Mouse (Mus musculus) forebrain, embryonic 15.5 days (tissue): Measurements from ENCODE around the gene Tmem171. TPM values are rescaled to one million over a fixed set of nuclear protein-coding genes. Genes with fewer than 3 reads are reported as not detected.

Experiments used
- ATAC-seq: fragments of 200-750 bp; cut with Nextera tagmentation; replicated peaks from 2 replicates; pipeline ENCODE4 v1.8.0; 2017; ENCODE audit warnings: mild to moderate bottlenecking, moderate TSS enrichment, moderate library complexity
- H3K27ac ChIP-seq: fragments of 300-500 bp; sonication (generic); replicated peaks from 2 replicates; pipeline ENCODE4 v1.5.1; 2015; ENCODE audit warnings: mild to moderate bottlenecking, inconsistent platforms
- H3K27me3 ChIP-seq: fragments of 300-500 bp; sonication (generic); 2 replicates; pipeline ENCODE4 v1.6.1; 2015; ENCODE audit warnings: inconsistent platforms
- H3K36me3 ChIP-seq: fragments of 300-500 bp; sonication (generic); 2 replicates; pipeline ENCODE4 v1.6.1; 2015; ENCODE audit warnings: mild to moderate bottlenecking, inconsistent platforms
- H3K4me1 ChIP-seq: fragments of 300-500 bp; sonication (generic); 2 replicates; pipeline ENCODE4 v1.6.1; 2015; ENCODE audit warnings: inconsistent platforms
- H3K4me2 ChIP-seq: fragments of 300-500 bp; sonication (generic); replicated peaks from 2 replicates; pipeline ENCODE4 v1.6.1; 2015; ENCODE audit warnings: mild to moderate bottlenecking, inconsistent platforms
- H3K4me3 ChIP-seq: fragments of 300-500 bp; sonication (generic); 2 replicates; pipeline ENCODE4 v1.5.1; 2015; ENCODE audit warnings: mild to moderate bottlenecking, inconsistent platforms
- H3K9ac ChIP-seq: fragments of 300-500 bp; sonication (generic); replicated peaks from 2 replicates; pipeline ENCODE4 v1.6.1; 2015; ENCODE audit warnings: mild to moderate bottlenecking, inconsistent platforms
- H3K9me3 ChIP-seq: fragments of 300-500 bp; sonication (generic); 2 replicates; pipeline ENCODE4 v1.6.1; 2016; ENCODE audit warnings: inconsistent platforms
- WGBS: fragments of 180-500 bp; shearing (Covaris S2); methylation state at CpG from one replicate; pipeline ENCODE4 v1.1.7; 2015; ENCODE audit warnings: mixed read lengths; 5-methylcytosine and 5-hydroxymethylcytosine counted together
- polyA plus RNA-seq: library from polyadenylated mRNA; unstranded; fragments of >200 nt; fragmentation: Nextera tagmentation; extraction: Ambion mirVana; gene quantifications from 2 replicates; pipeline ENCODE4 v1.2.1, GENCODE M21; 2015

The Tmem171 gene
- polyA plus RNA-seq, 1 experiment from 2014 or later, result not detected

DNA sequence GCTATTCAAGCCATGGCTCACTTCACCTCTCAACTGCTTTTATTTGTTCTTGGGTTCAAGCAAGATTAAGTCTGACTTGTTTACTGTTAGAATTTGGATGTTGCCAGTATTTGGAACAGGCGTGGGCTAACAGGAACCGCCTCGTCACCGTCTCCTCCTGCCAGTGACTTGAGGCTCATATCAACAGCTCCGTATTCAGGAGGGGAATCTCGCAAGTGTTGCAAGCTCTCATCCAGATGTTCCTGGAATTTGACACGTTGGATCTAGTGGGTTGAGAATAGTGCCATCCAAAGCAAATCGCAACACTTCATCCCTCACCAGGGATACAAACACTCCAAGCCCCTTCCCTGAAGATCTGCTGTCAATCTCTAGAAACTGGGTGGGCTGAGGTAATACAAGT is 15.6 kb upstream of the Tmem171 start:
- Histone ChIP-seq H3K4me3 (no peak overlapping the region), H3K4me1 (no peaks in the 10 kb centered on the region), H3K9me3 (no peaks in the 10 kb centered on the region), H3K27me3 (no peaks in the 10 kb centered on the region), H3K36me3 (no peaks in the 10 kb centered on the region), H3K4me2 (no peak overlapping the region), H3K27ac (no peak overlapping the region), H3K9ac (no peak overlapping the region)
- 82% methylated on average over 8 of the region's 8 CpGs for WGBS
- no peak for ATAC-seq

- no peak for ATAC-seq
- 74% methylated on average over 4 of the region's 4 CpGs for WGBS
- Histone ChIP-seq H3K4me2 (no peak overlapping the region), H3K4me1 (no peaks in the 10 kb centered on the region), H3K36me3 (no peaks in the 10 kb centered on the region), H3K4me3 (no peak overlapping the region), H3K9ac (no peak overlapping the region), H3K9me3 (no peaks in the 10 kb centered on the region), H3K27me3 (no peaks in the 10 kb centered on the region), H3K27ac (no peak overlapping the region)
These were observed 10.9 kb upstream of the Tmem171 start for GRCm38 (mm10) chr13:98705501-98705900.

DNA sequence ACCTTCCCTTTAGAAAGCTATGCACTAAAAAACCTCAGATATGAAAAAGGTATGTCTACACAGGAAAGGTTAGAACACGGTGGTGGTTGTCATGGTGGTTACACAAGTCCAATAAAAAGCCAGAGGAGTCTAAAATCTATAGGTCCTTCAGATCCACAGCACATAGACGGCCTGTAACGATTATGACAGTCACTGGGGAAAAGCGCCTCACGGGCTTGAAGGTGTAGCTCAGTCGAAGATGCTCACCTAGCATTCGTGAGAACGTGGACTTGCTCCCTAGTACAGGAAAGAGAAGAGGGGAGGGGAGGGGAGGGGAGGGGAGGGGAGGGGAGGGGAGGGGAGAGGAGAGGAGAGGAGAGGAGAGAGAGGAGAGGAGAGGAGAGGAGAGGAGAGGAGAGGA is 9.2 kb upstream of the Tmem171 start:
- Histone ChIP-seq H3K4me1 (no peaks in the 10 kb centered on the region), H3K36me3 (no peaks in the 10 kb centered on the region), H3K4me3 (no peak overlapping the region), H3K9me3 (no peaks in the 10 kb centered on the region), H3K27me3 (no peaks in the 10 kb centered on the region), H3K27ac (no peak overlapping the region), H3K4me2 (no peak overlapping the region), H3K9ac (no peak overlapping the region)
- 88% methylated on average over 7 of the region's 8 CpGs for WGBS
- ATAC-seq, result no peak

- 88% methylated on average over 8 of the region's 8 CpGs for WGBS
- no peak for ATAC-seq
- Histone ChIP-seq H3K4me2 (no peak overlapping the region), H3K36me3 (no peaks in the 10 kb centered on the region), H3K4me1 (no peaks in the 10 kb centered on the region), H3K9ac (no peak overlapping the region), H3K27me3 (no peaks in the 10 kb centered on the region), H3K27ac (no peak overlapping the region), H3K4me3 (no peak overlapping the region), H3K9me3 (no peaks in the 10 kb centered on the region)
These were observed 7.7 kb upstream of the Tmem171 start for GRCm38 (mm10) chr13:98702361-98702760.

DNA sequence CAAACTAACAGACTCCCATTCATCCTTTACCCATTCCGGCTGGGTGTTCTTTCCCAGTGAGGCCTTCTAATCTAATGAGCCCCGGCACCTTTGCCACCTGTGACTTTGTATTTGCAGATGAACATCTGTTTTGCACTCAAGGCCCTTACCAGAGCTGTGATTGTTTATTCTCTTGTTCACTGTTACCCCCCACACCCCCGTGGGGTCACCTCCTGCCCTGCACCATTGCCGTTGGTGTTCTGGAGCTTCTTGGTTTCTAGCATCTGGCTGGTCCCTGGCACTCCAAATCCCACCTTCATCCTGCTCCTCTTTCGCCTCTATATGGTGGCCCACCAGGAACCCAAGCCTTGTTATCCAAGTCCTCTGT is 6.7 kb upstream of the Tmem171 start:
- Histone ChIP-seq H3K4me1 (no peaks in the 10 kb centered on the region), H3K4me2 (no peak overlapping the region), H3K4me3 (no peak overlapping the region), H3K36me3 (no peaks in the 10 kb centered on the region), H3K27me3 (no peaks in the 10 kb centered on the region), H3K27ac (no peak overlapping the region), H3K9ac (no peak overlapping the region), H3K9me3 (no peaks in the 10 kb centered on the region)
- 82% methylated on average over 5 of the region's 5 CpGs for WGBS
- ATAC-seq, result no peak

DNA sequence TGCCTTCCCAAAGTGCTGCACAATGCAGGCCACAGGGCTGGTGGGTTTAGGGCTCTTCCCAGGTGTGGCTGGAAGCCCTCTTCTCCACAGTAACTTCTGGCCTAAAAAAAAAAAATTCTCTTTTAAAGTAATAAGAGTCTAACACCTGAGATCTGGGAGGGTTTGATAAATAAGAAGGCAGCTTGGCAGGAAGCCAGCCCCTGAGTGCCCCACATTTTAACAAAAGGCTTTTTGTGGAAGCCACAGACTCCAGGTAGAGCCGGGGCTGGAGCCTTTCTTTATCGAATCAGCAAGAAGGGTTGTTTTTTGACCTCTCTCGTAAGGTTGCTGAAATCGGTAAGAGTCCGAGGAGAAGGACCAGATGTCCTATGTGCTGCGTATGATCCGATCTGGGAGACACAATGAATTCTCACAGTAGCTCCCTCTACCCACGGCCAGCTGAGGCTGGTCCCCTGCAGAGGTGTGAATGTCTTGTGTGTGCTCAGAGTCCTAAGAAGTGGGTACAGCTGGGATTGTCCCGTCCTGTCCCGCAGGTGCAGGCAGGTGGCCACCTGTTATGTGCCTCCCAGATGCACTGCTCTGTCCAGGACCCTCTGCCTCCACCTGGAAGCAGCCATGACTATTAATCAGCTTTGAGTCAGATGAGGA is 6.2 kb upstream of the Tmem171 start:
- Histone ChIP-seq H3K4me3 (no peak overlapping the region), H3K27ac (no peak overlapping the region), H3K9me3 (no peaks in the 10 kb centered on the region), H3K4me1 (no peaks in the 10 kb centered on the region), H3K36me3 (no peaks in the 10 kb centered on the region), H3K4me2 (no peak overlapping the region), H3K27me3 (peaks cover 3% of the 10 kb centered on the region; the same call in 1 of the 2 replicates), H3K9ac (no peak overlapping the region)
- ATAC-seq, result no peak
- WGBS, result 60% methylated on average over 10 of the region's 10 CpGs

DNA sequence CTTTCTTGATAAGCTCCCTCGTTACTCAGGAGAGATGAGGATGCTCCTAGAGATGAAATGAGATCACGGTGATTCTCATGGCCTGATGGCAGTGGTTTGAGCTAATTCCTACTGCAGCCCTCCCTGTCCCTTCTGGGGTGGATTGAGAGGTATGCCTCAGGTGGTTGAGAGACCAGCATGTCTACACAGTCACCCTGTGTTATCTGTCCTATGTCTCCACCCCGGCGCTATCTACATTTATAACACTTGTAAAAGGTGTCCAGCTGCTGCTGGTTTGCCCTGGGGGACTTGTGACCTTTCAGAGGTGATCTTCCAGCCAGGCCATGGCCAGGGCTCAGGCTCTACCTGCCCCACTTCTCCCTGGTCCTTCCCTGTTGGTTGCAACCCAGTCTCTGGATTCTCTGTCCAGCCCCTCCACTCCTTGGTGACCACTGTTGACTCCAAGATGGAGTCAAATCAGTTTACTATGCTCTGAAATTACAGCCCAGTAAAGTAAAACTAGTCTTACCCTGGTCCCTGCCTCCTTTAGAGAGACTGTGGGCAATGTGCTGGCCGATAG is 5.4 kb upstream of the Tmem171 start:
- Histone ChIP-seq H3K9me3 (no peaks in the 10 kb centered on the region), H3K4me1 (peaks cover 4% of the 10 kb centered on the region; the same call in 1 of the 2 replicates), H3K27me3 (peaks cover 10% of the 10 kb centered on the region; the same call in 1 of the 2 replicates), H3K4me2 (no peak overlapping the region), H3K9ac (no peak overlapping the region), H3K27ac (no peak overlapping the region), H3K36me3 (no peaks in the 10 kb centered on the region), H3K4me3 (no peak overlapping the region)
- 89% methylated on average over 5 of the region's 5 CpGs for WGBS
- no peak for ATAC-seq

DNA sequence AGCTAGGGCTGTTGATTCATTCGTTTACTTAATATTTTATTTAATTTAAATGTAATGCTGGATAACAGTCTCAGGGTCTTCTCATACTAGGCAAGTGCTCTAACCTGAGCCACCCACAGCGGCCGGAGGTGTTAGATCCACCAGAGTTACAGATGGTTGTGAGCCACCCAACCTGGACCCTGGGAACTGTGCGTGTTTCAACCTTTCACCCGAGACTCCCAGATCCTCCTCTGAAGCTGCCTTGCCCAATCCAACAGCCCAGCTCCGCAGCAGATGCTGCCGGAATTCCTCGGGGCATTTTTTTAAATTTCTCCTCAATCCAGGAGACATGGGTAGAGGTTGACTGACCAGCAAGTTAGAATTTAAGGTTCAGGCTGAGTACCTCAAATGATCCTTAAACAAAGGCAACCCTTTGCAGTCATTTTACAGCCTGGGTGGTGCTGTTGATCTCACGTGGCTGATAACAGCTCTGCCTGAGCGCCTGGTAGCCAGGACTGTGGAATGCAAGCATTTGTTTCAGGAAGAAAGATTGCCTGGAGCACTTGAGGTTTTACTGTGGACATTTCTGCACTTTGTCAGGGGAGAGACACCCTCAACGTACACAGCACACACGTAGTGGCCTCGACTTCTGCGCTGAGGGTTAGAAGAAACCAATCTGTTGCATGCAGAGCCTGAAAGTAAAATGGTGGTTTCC is 4.6 kb upstream of the Tmem171 start:
- Histone ChIP-seq H3K4me1 (peaks cover 9% of the 10 kb centered on the region; the same call in 1 of the 2 replicates), H3K36me3 (no peaks in the 10 kb centered on the region), H3K4me3 (no peak overlapping the region), H3K9me3 (no peaks in the 10 kb centered on the region), H3K27ac (no peak overlapping the region), H3K4me2 (no peak overlapping the region), H3K27me3 (peaks cover 19% of the 10 kb centered on the region; the same call in 1 of the 2 replicates), H3K9ac (no peak overlapping the region)
- no peak for ATAC-seq
- WGBS, result 81% methylated on average over 14 of the region's 14 CpGs

- H3K9me3 ChIP-seq, result no peaks in the 10 kb centered on the region
- 94% methylated on average over 3 of the region's 3 CpGs for WGBS
- peaks cover 9% of the 10 kb centered on the region; the same call in 1 of the 2 replicates for H3K4me1 ChIP-seq
- H3K4me2 ChIP-seq, result no peak overlapping the region
- ATAC-seq, result no peak
- H3K9ac ChIP-seq, result no peak overlapping the region
- no peak overlapping the region for H3K4me3 ChIP-seq
- peaks cover 21% of the 10 kb centered on the region; the same call in 1 of the 2 replicates for H3K27me3 ChIP-seq
- no peaks in the 10 kb centered on the region for H3K36me3 ChIP-seq
- H3K27ac ChIP-seq, result no peak overlapping the region
These were observed 2.1 kb upstream of the Tmem171 start for GRCm38 (mm10) chr13:98696716-98697115.

DNA sequence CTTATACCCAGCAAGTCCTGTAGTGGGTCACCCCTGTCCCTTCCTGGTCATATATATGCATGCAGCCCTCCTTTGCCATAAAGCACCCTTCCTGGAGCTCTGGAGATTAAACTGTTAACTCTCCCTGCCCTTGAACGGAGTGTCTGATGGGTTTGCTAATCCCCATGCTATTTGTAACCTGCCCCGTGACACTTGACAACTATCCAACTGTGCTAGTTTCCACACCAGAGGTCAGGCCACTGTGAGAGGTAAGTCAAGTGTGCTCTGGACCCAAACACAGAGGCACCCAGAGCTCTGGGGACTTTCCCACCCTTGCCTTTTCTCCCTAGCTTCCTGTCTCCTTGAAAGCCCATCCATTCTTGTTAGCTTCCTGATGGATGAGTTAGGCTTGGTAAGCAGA is 912 bp upstream of the Tmem171 start:
- Histone ChIP-seq H3K36me3 (no peaks in the 10 kb centered on the region), H3K27me3 (peaks cover 21% of the 10 kb centered on the region; the same call in 1 of the 2 replicates), H3K4me2 (no peak overlapping the region), H3K27ac (no peak overlapping the region), H3K4me3 (no peak overlapping the region), H3K4me1 (peaks cover 9% of the 10 kb centered on the region; the same call in 1 of the 2 replicates), H3K9me3 (no peaks in the 10 kb centered on the region), H3K9ac (no peak overlapping the region)
- WGBS, result 53% methylated on average over 2 of the region's 2 CpGs
- ATAC-seq, result no peak

DNA sequence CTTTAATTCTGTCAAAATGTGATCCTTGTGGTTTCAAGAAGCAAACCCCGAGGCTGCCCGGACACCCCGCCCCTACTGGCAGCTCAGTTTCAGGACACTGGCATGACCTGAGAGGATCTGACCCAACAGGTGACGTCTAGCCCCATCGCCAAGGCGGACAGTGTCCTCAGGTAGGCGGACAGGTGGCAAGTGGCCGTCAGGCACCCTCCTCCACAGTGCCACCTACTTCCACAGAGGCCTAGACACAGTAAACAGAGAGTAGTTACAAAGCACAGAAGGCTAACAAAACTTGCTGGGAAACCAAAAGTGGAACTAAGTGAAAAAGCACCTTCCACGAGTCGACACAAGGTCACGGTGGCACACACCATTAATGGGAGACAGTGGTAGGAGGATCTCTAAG is 1.3 kb downstream of the Tmem171 start:
- no peak for ATAC-seq
- WGBS, result 92% methylated on average over 11 of the region's 11 CpGs
- no peak overlapping the region for H3K27ac ChIP-seq
- H3K9me3 ChIP-seq, result no peaks in the 10 kb centered on the region
- H3K27me3 ChIP-seq, result peaks cover 21% of the 10 kb centered on the region; the same call in 1 of the 2 replicates
- H3K36me3 ChIP-seq, result no peaks in the 10 kb centered on the region
- H3K4me2 ChIP-seq, result no peak overlapping the region
- H3K4me3 ChIP-seq, result no peak overlapping the region
- H3K9ac ChIP-seq, result no peak overlapping the region
- H3K4me1 ChIP-seq, result peaks cover 9% of the 10 kb centered on the region; the same call in 1 of the 2 replicates

DNA sequence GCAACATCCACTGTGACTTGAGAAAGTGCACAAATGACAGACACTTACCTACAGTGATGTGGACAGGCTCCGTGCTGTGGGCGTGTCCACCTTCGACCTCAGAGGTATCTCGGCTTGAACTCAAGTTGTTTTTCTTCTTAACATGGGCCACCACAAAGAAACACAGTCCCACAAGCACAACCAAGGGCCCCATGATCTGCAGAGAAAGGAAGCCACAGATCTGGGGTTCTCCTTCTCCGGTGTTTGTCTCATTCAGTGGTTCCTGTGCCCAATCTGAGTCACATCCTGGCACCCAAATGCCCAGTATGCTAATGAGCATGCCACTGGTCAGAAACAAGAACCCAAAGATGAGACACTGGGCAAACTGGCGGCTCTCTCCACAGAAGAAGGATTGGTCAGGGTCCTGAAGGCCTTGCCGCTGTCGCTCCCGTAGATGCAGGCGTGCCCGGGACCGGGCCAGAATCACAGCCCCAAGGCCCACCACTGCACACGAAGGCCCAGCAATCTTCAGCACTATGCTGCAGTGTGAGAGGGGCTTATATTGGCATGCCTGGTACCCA is 2.6 kb downstream of the Tmem171 start:
- WGBS, result 95% methylated on average over 13 of the region's 13 CpGs
- H3K27ac ChIP-seq, result no peak overlapping the region
- H3K9me3 ChIP-seq, result no peaks in the 10 kb centered on the region
- H3K27me3 ChIP-seq, result peaks cover 21% of the 10 kb centered on the region; the same call in 1 of the 2 replicates
- no peaks in the 10 kb centered on the region for H3K36me3 ChIP-seq
- ATAC-seq, result no peak
- no peak overlapping the region for H3K9ac ChIP-seq
- H3K4me3 ChIP-seq, result no peak overlapping the region
- H3K4me1 ChIP-seq, result peaks cover 9% of the 10 kb centered on the region; the same call in 1 of the 2 replicates
- no peak overlapping the region for H3K4me2 ChIP-seq
